Mouse (Mus musculus): ENCODE measurements around the gene Agfg2.
"Not testable (repeated sequence)": the region's sequence is repeated elsewhere in the genome, so short reads cannot be mapped to it uniquely, and the experiment has no call there.

The Agfg2 gene

DNA sequence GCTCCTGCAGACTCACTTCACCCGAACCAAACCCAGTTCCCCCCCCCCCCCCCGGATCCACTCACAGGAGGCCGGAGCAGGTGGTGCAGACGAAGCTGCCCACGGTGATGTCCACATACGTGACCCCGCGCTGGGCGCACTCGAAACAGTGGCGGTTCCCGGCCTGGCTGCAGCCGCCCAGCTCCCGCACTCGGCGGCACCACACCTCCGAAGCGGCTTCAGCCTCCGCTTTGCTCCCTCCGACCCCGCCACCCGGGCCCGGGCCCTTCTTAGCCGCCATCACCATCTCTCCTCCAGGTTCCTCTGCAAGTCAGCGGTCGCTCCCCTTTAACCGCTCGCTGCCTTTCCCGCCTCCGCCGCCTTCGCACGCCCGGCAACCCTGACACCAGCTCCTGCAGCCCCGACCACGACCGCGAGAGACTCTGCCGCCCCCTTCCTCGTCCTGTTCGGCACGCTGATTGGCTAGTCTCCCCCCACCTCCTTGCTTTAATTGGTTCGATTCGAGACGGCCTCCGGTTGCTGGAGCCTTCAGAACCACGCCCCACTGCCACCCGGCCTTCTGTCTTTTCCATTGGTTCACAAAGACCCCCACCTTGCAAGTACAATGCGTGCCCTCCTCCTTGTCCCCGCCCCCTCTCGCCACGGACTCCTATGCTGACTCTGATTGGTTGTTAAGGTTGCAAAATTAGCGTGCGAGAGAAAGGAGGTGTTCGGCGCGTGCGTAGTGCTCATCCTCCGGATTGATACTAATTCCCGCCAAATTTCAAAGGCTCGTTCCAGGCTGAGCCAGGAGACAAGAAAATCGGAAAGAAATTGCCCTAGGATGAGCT lies at the start of gene Agfg2:
TSS of gene Agfg2 (minus strand) at position 433 of the 830 bp plus-strand sequence.
- peak; percentile 99 for DNase-seq (ENCODE audit: low spot score)

DNA sequence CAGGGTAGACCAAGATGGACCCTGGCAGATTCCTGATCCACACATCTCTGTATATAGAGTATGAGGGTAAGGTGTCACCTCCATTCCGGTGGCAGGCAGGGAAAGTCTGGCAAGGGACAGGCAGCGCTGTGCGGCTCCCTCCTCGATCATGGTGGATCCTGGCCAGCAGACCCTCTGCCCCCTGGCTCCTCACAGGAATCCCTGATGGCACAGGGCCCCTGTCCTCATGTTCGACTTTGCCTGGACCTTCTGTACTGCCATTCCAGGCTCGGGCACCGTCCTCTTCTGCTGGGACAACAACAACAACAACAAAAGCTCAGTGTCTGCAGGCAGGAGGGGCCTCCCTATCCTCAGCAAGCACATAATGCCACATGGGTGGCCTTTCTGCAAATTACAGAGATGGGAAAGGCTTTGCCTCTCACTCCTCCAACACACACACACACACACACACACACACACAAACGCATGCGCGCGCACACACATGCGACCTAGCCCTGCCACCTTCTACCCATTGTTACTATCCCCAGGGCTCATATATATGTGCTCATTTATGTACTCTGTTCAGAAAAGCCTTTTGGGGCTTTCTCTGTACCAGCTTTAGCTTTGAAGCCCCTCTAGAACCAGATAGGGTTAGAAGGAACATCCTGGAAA lies 49.2 kb upstream of the Agfg2 start:
- no peak for DNase-seq (ENCODE audit: low spot score)

DNA sequence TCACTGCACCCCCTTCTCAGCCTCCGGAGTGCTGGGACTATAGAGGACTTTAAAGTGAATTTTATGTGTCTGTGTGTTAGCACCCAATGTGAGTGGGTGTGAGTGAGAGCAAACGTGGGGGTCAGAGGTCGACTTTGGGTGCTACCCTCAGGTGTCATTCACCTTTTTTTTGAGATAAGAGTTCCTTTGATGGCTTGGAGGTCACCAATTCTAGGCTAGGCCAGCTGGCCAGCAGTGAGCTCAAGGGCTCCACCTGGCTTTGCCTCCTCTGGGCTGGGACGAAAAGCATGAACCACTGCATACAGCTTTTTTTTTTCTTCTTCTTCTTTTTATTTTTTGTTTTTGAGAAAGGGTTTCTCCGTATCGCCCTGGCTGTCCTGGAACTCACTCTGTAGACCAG lies 42.2 kb upstream of the Agfg2 start:
- no peak for DNase-seq (ENCODE audit: low spot score)

DNA sequence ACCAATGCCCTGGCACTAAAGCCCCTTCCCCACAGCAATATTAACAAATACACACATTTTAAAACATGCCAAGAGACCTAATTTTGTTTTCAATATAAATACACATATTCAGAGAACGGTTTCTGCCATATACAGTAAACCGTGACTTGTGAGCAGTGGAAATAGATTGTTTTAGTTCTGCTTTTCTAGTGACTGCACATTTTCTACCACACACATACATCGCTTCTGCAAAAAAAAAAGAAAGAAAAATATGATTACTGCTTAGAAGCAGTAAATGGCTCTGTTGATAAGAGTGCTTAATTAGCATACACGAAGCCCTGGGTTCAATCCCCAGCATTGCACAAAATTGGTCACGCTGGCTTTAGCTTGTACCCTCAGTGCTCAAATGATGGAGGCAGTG lies 39.3 kb upstream of the Agfg2 start:
- no peak for DNase-seq (ENCODE audit: low spot score)

DNA sequence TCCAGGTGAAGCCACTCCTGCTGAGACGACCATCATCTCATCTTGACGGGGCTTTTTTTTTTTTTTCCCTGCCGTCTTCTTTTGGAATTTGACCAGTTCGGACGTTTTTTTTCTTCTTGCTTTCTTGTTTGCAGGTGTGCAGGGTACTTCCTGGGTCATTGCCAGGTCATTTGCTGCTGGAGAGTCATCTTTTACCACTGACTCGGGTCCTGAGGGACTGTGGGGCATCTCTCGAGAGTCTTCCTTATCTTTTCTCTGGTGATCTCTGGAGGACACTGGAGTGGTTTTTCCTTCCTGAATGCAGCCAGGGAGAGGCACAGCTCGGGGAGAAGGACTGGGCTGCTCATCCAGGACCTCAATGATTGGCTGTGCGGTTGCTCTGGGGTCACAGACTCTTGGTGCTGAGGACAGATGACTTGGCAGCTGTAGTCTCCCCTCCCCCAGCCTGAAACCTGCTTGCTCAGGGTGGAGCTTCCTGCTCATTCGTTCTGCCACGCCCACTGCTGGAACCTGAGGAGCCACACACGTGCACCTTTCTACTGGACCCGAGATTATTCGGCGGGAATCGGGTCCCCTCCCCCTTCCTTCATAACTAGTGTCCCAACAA lies 36.1 kb upstream of the Agfg2 start:
- not testable (repeated sequence) for DNase-seq (ENCODE audit: low spot score)

DNA sequence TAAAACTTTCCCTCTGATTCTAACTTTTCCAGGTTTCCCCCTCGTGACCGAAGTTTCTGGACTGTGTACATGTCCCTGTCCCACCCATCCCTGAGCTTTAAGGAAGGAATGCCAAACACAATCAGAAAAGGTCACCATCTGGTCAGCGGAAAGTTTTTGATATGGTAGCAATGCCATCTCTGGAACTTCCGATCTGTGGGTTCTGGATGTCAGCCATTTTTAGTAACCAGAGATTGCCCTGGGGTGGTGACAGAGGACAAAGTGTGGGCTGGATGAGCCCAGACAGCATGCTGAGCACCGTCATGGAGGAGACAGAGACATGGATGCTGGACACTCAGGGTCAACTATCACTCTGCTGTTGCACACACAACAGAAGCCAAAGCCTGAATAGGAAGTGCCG lies 34.6 kb upstream of the Agfg2 start:
- DNase-seq (ENCODE audit: low spot score): no peak

DNA sequence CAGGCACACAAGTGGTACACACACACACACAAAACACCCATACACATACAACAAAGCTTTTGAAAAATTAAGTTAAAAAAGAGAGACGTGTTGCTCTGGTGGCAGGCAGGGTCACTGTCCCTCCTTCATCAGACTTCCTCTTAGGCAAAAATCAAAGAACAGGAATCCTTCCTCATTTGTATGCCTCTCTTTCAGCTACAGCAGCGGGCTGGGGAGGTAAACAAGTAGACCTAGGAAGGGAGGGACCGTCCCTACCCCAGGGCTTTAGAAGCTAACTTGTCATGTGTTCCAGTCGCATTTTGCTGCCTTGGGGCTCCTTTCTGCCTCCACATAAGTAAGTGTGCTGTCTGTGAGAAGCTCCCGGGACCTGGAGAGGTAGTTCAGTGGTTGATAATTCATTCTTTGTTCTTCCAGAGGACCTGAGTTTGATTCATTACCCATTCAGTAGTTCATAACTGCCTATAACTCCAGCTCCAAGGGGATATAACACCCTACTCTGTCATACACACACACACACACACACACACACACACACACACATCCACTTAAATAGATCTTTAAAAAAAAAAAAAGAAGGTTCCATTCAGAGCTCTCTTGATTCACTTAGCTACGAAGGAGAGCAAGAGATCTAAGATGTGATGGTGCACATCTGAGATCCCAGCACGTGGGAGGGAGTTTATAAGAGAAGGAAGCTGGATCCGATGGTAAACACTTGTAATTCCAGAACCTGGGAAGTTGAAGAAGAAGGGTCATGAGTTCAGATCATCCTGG lies 33.7 kb upstream of the Agfg2 start:
- DNase-seq (ENCODE audit: low spot score): no peak

DNA sequence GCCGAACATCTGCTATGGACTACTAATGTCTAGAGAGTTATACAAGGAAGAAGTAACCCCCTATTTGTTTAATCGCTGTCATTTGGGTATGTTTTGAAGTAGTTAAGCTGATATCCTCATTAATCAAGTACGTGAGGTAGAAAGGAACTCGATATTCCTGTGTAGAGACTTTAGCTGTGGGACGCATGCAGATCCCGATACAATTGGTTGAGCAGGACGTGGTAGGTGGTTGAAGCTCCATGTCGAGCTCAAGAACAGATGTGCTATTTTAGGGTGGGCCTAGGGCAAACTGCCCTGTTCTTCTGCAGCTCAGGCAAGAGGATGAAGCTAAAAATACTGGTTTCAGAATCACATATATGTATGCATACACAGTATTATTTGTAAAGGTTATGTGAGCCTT lies 31.2 kb upstream of the Agfg2 start:
- DNase-seq (ENCODE audit: low spot score): no peak

DNA sequence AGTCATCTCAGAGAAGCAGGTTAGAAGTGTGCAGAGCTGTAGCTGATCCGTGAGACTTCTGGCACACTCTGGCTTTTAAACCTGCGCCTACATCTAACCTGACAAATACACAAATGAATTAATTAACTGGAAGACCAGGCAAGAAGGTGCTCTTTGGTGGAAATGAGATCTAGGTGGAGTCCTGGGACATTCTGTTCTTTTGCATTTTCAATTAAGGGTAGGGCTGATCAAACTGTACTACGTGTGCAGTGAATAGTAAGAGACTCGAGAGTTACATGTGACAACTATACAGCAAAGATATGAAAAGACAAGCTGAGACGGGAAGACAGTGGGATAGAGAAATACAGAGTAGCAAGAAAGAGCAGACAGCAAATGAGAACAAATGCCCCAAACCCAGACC lies 28.9 kb upstream of the Agfg2 start:
- DNase-seq (ENCODE audit: low spot score): no peak

DNA sequence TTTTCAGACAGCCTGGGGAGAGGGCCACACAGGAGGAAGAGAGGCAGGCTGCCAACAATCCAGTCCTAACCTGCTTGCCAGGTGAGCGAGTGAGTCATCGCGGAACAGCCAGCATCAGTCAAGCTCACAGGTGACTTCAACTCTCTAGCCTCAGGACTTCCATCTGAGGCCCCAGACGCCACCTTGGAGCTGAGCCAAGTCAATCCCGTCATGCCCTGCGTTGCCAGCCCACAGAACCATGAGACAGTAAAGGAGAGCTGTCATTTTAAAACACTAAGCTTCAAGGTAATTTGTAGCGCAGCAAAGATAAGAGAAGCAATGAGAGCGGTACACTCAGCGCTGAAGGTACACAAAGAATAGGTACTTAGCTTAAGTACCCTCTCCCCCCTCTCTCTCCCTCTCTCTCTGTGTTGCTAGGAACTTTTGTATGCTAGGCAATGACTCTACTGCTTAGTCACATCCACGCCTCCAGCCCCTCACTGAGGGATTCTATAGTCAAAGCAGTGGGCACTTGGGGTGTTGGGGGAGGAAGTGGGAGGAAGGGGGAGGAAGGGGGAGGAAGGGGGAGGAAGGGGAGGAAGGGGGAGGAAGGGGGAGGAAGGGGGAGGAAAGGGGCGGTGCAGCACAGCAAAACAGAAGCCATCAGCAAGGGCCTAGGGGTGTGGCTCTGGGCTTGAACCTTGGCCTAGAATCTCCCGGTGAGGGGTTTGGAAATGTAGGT lies 22.5 kb upstream of the Agfg2 start:
- peak; percentile 33 for DNase-seq (ENCODE audit: low spot score)

DNA sequence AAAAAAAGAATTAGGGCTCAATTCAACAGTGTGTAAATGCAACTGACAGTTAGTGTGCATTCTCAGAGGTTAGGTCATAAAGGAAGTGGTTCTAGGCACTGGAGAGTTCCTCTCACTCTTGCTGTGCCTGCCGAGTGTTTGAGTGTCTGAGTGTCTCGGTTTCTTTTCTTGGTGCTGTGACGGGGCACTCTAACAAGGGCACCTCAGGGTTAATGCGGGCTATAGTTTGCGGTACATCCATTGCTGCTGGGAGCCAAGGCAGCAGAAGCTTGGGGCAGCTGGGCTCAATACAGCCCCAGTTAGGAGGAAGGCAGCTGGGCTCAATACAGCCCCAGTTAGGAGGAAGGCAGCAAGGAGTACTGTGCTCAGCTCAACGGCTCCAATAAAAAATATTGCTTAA lies 20.7 kb upstream of the Agfg2 start:
- DNase-seq (ENCODE audit: low spot score): no peak

DNA sequence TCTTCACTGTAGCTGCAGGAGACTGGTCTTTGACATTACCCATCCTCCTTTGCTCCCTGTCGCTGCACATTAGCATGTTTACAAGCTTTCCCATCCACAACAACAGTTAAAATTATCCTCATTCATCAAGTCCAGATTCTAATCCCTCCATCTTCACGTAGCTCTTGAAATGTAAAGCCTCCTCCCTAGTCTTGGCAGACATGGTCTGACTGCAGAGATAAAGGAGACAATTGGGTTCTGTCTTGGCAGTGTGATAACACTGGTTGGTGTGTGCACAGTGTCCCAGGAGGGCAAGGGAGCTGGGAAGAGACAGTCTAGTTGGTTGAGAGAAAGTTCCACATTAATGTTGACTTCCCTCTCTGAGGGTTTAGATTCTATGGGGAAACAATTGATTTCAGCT lies 15.3 kb upstream of the Agfg2 start:
- peak; percentile 22 for DNase-seq (ENCODE audit: low spot score)

DNA sequence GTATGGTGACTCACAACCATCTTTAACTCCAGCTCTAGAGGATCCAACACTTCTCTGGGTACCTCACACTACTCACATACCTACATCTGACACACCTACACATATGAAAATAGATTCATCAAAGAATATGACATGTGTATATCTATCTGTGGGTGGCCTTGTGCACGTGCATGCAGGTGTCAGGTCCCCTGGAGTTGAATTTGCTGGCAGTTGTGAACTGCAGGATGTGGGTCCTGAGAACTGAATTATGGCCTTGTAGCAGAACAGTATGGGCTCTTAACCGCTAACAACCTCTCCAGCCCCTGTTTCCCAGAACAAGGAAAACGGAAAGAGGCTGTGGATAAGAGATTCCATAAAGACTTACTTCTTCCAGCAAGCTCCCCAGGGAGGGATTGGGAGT lies 14.6 kb upstream of the Agfg2 start:
- no peak for DNase-seq (ENCODE audit: low spot score)

DNA sequence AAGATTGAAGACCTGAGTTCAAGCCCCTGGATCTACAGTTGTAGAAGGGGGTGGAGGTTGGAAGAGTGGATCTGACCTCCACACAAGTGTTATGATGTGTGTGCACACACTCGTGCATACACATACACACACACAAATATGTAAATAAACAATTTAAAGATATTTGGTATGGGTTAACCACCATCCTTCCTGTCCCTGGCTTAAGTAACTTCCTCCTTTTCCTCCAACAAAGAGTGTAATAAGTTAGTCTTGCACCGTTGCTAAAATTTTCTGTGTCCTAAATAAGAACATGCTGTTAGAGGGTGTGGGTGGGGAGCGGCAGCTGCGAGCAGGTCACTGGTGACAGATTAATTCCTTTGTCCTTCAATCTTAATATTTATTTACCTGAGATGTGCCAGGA lies 11.4 kb upstream of the Agfg2 start:
- DNase-seq (ENCODE audit: low spot score): no peak

DNA sequence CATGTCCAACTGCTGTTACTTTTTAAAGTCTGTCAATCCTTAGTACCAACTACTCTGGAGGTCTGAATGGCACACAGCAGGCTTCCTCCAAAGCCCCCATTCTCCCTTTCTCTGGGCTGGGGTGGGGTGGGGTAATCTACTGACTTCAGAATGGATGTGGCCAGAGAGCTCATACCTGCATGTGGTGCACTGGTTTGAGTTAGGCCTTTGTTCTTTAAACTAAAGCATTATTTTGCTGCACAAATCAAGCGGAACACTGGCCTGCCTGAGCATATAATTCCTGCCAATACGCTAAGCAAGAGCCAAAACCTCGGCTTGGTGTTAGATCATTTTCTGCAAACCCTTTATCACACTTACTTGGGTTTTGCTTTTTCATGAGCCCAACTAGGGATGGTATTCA lies 10.3 kb upstream of the Agfg2 start:
- DNase-seq (ENCODE audit: low spot score): no peak

DNA sequence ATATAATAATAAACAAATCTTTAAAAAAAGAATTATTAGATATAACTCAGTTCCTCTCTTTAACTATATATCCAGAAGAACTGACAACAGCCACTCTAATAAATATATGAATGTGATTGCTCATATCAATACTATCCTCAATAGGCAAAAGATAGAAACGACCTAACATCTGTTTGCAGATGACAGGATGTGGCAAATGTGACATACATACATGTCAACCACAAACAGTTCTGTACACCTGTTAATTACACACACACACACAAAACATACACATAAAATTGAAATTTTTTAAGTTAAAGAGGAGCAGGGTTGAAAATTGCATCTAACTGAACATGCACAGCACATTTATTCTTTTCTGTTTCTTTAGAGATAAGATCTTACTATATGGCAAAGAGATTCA lies 7.4 kb upstream of the Agfg2 start:
- DNase-seq (ENCODE audit: low spot score): no peak

DNA sequence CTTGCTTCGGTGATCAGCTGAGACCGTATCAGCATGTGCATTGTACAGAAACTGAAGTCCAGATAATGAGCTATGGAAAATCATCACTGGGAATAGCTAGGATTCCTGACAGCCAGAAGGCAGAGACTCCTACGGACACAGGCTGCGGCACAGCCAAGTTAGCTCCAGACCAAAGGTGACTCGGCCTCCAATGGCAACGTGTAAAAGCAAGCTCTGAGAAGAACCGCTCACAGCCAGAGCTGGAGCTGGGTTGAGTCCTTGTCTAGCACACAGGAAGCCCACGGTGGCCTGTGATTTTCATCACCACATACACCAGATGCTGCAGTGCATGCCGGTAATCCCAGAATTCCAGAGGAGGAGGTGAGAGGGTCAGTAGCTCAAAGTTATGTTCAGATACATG lies 6.0 kb upstream of the Agfg2 start:
- DNase-seq (ENCODE audit: low spot score): no peak

DNA sequence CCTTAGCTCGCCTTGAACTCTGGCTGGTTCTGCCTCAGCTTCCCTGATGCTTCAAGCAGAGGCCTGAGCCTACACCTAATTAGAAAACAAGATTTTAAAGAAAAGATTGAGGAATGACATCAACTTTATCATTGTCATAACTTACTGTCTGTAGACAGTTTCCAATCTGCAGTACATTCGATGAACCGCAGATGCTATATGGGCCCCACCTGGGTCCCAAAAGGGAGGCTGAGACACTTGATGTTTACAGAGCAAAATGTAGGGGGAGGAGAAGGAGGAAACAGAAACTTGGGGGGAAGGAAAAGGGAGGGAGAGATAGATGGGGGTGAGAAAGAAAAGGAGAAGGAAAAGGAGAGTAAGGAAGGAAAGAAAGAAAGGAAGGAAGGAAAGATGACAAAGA lies 5.4 kb upstream of the Agfg2 start:
- no peak for DNase-seq (ENCODE audit: low spot score)

DNA sequence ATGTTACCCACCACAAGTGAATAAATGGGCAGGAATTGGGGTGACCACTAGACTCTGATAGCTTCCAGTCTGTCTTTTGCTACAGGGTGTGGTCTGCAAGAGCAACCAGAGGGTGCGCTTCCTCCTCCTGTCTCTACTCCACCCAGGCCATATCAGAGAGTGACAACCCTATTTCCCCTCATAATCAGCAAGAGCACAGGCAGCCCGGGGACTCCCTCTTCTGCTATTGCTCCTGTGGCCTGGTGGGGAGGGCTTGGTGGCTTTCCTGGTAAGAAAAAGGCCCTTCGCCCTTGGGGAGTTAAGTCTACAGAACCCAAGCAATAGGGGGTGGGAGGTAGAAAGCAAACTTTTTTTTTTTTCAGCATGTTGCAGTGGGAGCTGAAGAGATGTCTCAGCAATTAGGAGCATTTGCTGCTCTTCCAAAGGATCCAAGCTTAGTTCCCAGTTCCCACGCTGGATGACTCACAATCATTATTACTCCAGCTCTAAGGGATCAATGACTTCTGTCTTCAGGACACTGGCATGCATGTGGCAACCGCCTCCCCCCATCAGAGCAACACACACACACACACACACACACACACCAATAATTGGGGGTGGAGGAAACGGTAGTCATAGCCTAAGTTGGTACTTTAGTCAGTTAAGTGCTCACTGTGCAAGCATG lies 1.7 kb upstream of the Agfg2 start:
- DNase-seq (ENCODE audit: low spot score): peak; percentile 94

DNA sequence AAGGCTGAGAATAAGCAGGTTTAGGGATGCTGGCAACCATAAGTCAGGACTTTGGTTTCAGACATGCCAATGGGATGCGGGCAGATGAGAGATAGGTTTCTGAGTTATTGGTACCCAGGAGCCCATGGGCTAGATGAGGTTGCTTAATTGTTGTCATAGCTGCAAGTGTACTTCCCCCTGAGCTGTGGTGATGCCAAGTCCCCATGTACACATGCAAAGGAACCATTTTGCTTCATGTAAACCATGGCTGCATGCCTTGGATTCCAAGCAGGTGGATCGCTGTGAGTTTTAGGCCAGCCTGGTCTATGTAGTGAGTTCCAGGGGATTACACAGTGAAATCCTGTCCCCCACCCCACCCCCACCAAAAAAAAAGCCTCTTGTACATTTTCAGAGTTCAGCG lies 1.1 kb upstream of the Agfg2 start:
- DNase-seq (ENCODE audit: low spot score): peak; percentile 47

Measured in c-Kit-positive CD71-positive TER-119-positive erythroid progenitor cells, embryonic 14.5 days (primary cell).